Mouse (Mus musculus): ENCODE results near the gene Hist1h2ba.
A peak's percentile ranks its signal among the peaks of the same experiment; 100 is the strongest.

Gene Hist1h2ba

GRCm38 (mm10) chr13:23898242-23898641 is 35.7 kb downstream of the Hist1h2ba start:
- DNase-seq = no peak

GRCm38 (mm10) chr13:23893269-23893593 is 40.7 kb downstream of the Hist1h2ba start:
- DNase-seq = no peak

GRCm38 (mm10) chr13:23892592-23893268 is 41.2 kb downstream of the Hist1h2ba start:
- DNase-seq = no peak

- no peak for DNase-seq
Measured at GRCm38 (mm10) chr13:23889011-23889605, 44.8 kb downstream of the Hist1h2ba start.

GRCm38 (mm10) chr13:23887026-23887725 is 46.8 kb downstream of the Hist1h2ba start:
- DNase-seq = no peak

- peak; percentile 44 for DNase-seq
Measured at GRCm38 (mm10) chr13:23885540-23885939, 48.4 kb downstream of the Hist1h2ba start.

Data from liver (tissue).